ENCODE assay signal across 10 mouse cellular contexts in genomic region chr5:138932460-138933432, GRCm38 (mm10).
DNase-seq lines count a peak whose midpoint lies in the region; ATAC-seq and TF ChIP-seq lines count a peak whose summit lies in the region.
"Had no signal": no experiment of that assay in that cellular context is flagged by ENCODE, and none has a peak within 500 bp of the region (broad histone marks: within the 10 kb centered on the region; RNA-seq: fewer than 3 reads in every experiment).

No protein-coding gene starts in this region.

- TF ChIP-seq CTCF in lung, embryonic 14.5 days (IDR thresholded peaks at IDR 0.05; ENCODE audit: low read depth), result no peak
- TF ChIP-seq CTCF in lung, adult 2 months (IDR thresholded peaks at IDR 0.05; ENCODE audit: insufficient read depth, low read length), result no peak

- H3K36me3 ChIP-seq in lung, embryonic 14.5 days (ENCODE audit: insufficient read depth), result no peaks in the 10 kb centered on the region
- no peaks in the 10 kb centered on the region for H3K36me3 ChIP-seq in forebrain, embryonic 13.5 days (ENCODE audit: poor library complexity, severe bottlenecking)

- no peak overlapping the region for H3K4me3 ChIP-seq in lung, embryonic 14.5 days (ENCODE audit: low read depth, low read length)
- H3K4me3 ChIP-seq in lung, adult 2 months (replicated peaks; ENCODE audit: extremely low read depth, low read depth, low read length), result no peak overlapping the region
- no peak overlapping the region for H3K4me3 ChIP-seq in forebrain, embryonic 13.5 days

- 18% methylated on average over 18 of the region's 18 CpGs for WGBS in lung, embryonic 14.5 days
- 39% methylated on average over 18 of the region's 18 CpGs for WGBS in lung, adult 2 months
- 8% methylated on average over 18 of the region's 18 CpGs for WGBS in forebrain, embryonic 13.5 days

- H3K4me2 ChIP-seq in lung, embryonic 14.5 days, result peak overlapping the region; percentile 18; the same call in 1 of the 2 replicates
- H3K4me2 ChIP-seq in forebrain, embryonic 13.5 days, result peak overlapping the region; percentile 40

- peak; percentile 38; the same call in 1 of the 2 replicates for ATAC-seq in lung, embryonic 14.5 days (ENCODE audit: insufficient read depth)
- peak; percentile 43; the same call in 1 of the 2 replicates for ATAC-seq in forebrain, embryonic 13.5 days

- TF ChIP-seq POLR2A in lung, adult 2 months (IDR thresholded peaks at IDR 0.05; ENCODE audit: borderline replicate concordance, extremely low read depth, low read depth, low read length), result no peak

- no peaks in the 10 kb centered on the region for H3K27me3 ChIP-seq in lung, embryonic 14.5 days (ENCODE audit: insufficient read depth, low read length)
- H3K27me3 ChIP-seq in forebrain, embryonic 13.5 days, result peaks cover 9% of the 10 kb centered on the region; the same call in 1 of the 2 replicates
- H3K27me3 ChIP-seq: CH12.LX had no signal

- no peaks in the 10 kb centered on the region for H3K9me3 ChIP-seq in lung, embryonic 14.5 days (ENCODE audit: low read depth, low read length)
- no peaks in the 10 kb centered on the region for H3K9me3 ChIP-seq in forebrain, embryonic 13.5 days (replicated peaks)

- peak; percentile 26 for DNase-seq in lung, embryonic 14.5 days
- DNase-seq in lung, adult 2 months, result no peak
- DNase-seq in kidney, postnatal 14 days, result peak; percentile 58
- DNase-seq in retina, postnatal 1 day, result peak; percentile 70
- no peak for DNase-seq in spleen, postnatal 10 days (ENCODE audit: low spot score in 2 of 2)
- DNase-seq in natural killer cell, adult 2 months (ENCODE audit: low spot score in 2 of 2), result no peak
- DNase-seq in spleen, adult 12 weeks (ENCODE audit: low spot score), result no peak
- DNase-seq: thymus, adult 18-20 months had no signal

- H3K27ac ChIP-seq in lung, embryonic 14.5 days (ENCODE audit: low read depth), result peak overlapping the region; percentile 9; the same call in 1 of the 2 replicates
- no peak overlapping the region for H3K27ac ChIP-seq in forebrain, embryonic 13.5 days

- H3K4me1 ChIP-seq in lung, embryonic 14.5 days (ENCODE audit: insufficient read depth), result peaks cover 10% of the 10 kb centered on the region; the same call in 1 of the 2 replicates
- H3K4me1 ChIP-seq in lung, adult 2 months (ENCODE audit: control insufficient read depth, insufficient read depth, low read length), result no peaks in the 10 kb centered on the region
- H3K4me1 ChIP-seq in forebrain, embryonic 13.5 days, result peaks cover 31% of the 10 kb centered on the region

- no peak overlapping the region; the same call in 1 of the 2 replicates for H3K9ac ChIP-seq in lung, embryonic 14.5 days
- H3K9ac ChIP-seq in forebrain, embryonic 13.5 days, result peak overlapping the region; percentile 41; the same call in 1 of the 2 replicates

Comparison
In these comparisons a context has a peak if more than half of its experiments do, and no peak if none do; other contexts are left out.
1. DNase-seq: peak in lung, embryonic 14.5 days (single experiment), kidney, postnatal 14 days (single experiment) and retina, postnatal 1 day (single experiment); none in lung, adult 2 months (single experiment), spleen, postnatal 10 days (0 of 2), natural killer cell, adult 2 months (0 of 2) and spleen, adult 12 weeks (single experiment).